25 mouse cellular contexts compared by ENCODE assay signal in the genomic region with DNA sequence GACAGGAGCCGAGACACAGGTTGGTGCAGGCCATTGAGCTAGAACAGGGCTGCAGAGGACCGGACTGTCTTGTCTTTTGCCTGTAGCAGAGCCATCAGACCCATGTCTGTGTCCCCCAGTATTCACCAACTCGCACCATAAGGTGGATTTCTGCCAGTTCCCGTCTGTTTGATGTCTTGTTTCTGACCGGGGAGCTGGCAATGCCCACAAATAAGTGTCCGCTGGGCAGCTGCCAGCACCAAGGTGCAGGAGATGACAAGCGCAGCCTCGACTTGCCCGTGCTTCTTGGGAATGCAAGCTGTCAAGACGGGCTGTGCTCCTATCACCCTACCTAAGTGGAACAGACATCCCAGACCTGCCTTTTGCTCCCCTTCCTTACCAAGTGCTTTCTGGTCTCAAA.
"Had no signal": no experiment of that assay in that cellular context is flagged by ENCODE, and none has a peak within 500 bp of the region (broad histone marks: within the 10 kb centered on the region; RNA-seq: fewer than 3 reads in every experiment).

No protein-coding gene starts in this region.

- H3K4me1 ChIP-seq: hindbrain, embryonic 10.5 days; hindbrain, embryonic 13.5 days; hindbrain, embryonic 15.5 days; intestine, embryonic 15.5 days; limb, embryonic 10.5 days; limb, embryonic 12.5 days; liver, embryonic 13.5 days; liver, embryonic 15.5 days had no signal

- H3K4me2 ChIP-seq: heart, embryonic 12.5 days; hindbrain, embryonic 13.5 days; hindbrain, embryonic 15.5 days; intestine, embryonic 15.5 days; limb, embryonic 12.5 days; liver, embryonic 13.5 days; liver, embryonic 15.5 days had no signal

- DNase-seq: gastrocnemius, postnatal 10 days; gastrocnemius, postnatal 25 days; heart, adult 18-20 months; heart, postnatal 10 days; heart, postnatal 4 days; kidney, adult 18-20 months; kidney, adult 8-10 months; kidney, postnatal 10 days; kidney, postnatal 25 days; kidney, postnatal 4 days; liver; liver, embryonic 13.5 days had no signal

- H3K27me3 ChIP-seq: heart, embryonic 12.5 days; hindbrain, embryonic 13.5 days; hindbrain, embryonic 15.5 days; intestine, embryonic 15.5 days; limb, embryonic 12.5 days; liver, embryonic 13.5 days; liver, embryonic 15.5 days had no signal

- H3K9ac ChIP-seq: heart, embryonic 12.5 days; hindbrain, embryonic 13.5 days; hindbrain, embryonic 15.5 days; intestine, embryonic 15.5 days; limb, embryonic 12.5 days; liver, embryonic 13.5 days; liver, embryonic 15.5 days had no signal

- H3K4me3 ChIP-seq: gastrocnemius, adult 2 months; heart, embryonic 10.5 days; heart, embryonic 12.5 days; hindbrain, embryonic 10.5 days; hindbrain, embryonic 13.5 days; hindbrain, embryonic 15.5 days; intestine, embryonic 15.5 days; layer of hippocampus, adult 2 months; limb, embryonic 10.5 days; limb, embryonic 12.5 days; liver, embryonic 13.5 days; liver, embryonic 15.5 days had no signal

- H3K36me3 ChIP-seq: intestine, embryonic 15.5 days had no signal

- ATAC-seq: inflammation-experienced regulatory T-cells, adult 6 months; intestine, embryonic 15.5 days; intestine, postnatal 0 days had no signal

- H3K9me3 ChIP-seq: heart, embryonic 10.5 days; heart, embryonic 12.5 days; hindbrain, embryonic 10.5 days; hindbrain, embryonic 13.5 days; hindbrain, embryonic 15.5 days; intestine, embryonic 15.5 days; limb, embryonic 10.5 days; limb, embryonic 12.5 days; liver, embryonic 13.5 days; liver, embryonic 15.5 days had no signal

- H3K27ac ChIP-seq: gastrocnemius, adult 2 months; heart, embryonic 10.5 days; hindbrain, embryonic 10.5 days; hindbrain, embryonic 13.5 days; hindbrain, embryonic 15.5 days; intestine, embryonic 15.5 days; layer of hippocampus, adult 2 months; limb, embryonic 10.5 days; limb, embryonic 12.5 days; liver, embryonic 13.5 days; liver, embryonic 15.5 days had no signal
